Mouse (Mus musculus): ENCODE results near the gene Iqgap3.

Gene Iqgap3

DNA sequence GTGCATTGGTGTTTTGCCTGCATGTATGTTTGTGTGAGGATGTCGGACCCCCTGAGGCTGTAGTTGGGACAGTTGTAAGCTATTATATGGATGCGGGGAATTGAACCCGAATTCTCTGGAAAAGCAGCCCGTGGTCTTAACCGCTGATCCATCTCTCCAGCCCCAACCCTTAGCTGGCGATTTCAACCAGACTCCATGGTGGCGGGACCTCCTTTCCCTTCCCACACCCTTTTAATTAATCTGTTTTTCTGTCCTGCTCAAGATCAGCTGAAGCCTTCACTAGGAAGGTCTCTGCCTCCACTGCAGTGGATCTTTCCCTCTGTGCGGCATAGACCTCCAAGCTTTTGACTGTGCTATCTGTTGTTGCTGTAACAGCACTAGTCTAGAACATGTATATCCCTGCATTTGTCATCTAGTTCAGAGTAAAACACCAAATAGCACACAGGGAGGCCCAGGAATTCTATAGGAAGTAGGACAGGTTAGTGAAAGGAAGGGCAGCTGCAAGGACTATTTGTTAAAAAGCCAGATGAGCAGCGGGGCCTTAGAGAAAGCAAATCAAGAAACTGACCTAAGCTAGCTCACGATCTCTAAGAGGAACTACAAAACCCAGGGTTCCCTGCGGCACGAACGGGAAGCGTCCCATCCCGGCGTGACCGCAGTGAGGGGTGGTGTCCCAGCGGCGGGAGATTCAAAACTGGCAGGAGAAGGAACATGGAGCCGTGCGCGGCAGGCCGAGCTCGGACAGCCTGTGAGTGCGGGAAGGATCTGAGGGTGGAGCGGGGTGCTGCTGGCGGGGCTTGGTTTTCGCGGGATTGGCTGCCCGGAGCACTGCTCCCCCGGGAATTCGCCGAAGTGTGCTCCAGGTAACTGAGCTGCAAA, at the start of gene Iqgap3:
Iqgap3 (plus strand) TSS at position 627 of the 879 bp plus-strand sequence.
- DNase-seq = peak; percentile 79

- no peak for DNase-seq
These were observed 48.3 kb upstream of the Iqgap3 start for GRCm38 (mm10) chr3:88033506-88033905.

GRCm38 (mm10) chr3:88035561-88036293, 46.0 kb upstream of the Iqgap3 start:
- DNase-seq = no peak

GRCm38 (mm10) chr3:88042661-88043421, 38.9 kb upstream of the Iqgap3 start, which contains the start of gene Gpatch4:
Gene Gpatch4 (plus strand): TSS chr3:88043108.
- peak; percentile 81 for DNase-seq

DNA sequence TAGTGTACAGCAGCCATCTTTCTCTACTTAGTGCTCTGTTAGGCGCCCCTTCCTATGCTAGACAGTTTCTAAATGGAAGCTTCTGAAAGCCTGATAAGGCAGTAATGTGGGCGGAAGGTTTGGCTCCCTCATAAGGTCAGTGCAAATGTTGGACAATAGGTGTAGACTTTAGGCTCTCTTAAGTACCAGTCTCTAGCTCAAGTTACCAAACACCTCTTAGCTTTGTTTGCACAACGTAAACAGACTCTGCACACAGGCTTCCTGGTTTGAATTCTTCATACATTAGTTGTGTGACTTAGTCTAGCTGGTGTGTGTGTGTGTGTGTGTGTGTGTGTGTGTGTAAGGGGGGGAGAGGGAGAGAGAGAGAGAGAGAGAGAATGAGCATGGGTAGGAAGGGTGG, 32.2 kb upstream of the Iqgap3 start:
- DNase-seq = no peak

DNA sequence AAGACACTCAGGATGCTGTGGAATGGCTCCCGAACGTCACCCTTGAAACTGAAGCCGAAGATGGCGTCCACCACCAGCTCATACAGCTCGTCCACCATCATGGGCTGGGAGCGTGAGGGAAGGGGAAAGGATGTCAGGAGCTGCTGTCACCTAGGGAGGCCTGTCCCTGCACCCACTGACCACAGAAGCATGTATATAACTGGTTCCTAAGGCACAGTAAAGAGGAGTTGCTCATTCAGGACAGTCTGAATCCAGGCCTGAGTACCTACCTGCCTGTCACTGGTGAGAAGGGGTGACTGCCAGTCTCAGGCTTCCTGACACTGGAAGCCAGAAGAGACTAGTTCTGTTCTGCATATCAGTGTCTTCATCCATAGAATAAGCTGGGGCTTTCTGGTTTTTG, 24.7 kb upstream of the Iqgap3 start:
- no peak for DNase-seq

DNA sequence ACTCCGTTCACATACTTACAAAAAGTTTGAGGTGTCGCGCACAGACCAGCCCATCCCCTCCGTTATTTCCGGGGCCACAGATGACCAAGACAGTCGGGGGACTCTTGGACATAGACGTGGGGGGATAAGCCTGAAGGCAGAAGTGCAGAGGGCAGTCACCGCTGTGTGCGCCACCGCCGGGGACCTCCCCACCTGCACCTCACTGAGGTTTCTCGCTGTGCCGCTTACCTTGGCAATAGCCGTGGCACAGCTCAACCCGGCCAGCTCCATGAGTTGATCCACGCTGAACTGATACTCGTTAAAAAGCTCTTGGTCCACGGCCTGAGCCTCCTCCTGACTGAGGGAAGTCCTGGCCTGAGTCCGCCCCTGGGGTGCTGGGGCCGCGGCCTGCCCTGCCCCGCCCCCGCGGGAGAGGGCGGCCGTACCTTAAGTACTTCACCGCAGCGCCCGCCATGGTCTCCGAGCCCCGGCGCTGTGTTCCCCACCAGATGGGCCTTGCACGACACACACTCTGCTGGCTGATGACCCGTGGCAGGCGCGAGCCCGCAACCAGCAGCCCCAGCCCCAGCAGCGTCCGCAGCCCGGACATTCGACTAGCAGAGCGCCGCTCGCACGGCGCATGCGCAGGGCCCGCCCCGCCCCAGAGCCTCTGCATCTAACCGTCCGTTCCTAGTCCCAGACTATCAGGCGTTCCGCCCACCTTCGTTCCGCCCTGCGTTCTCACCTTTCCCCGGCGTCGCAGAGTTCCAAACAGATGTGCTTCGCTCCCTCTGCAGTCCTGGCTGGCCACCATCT, 23.7 kb upstream of the Iqgap3 start, which contains the start of gene Naxe:
Naxe (minus strand) TSS at position 594 of the 795 bp plus-strand sequence.
- DNase-seq = peak; percentile 84

- DNase-seq = no peak
These were observed 13.4 kb upstream of the Iqgap3 start for GRCm38 (mm10) chr3:88068386-88068785.

DNA sequence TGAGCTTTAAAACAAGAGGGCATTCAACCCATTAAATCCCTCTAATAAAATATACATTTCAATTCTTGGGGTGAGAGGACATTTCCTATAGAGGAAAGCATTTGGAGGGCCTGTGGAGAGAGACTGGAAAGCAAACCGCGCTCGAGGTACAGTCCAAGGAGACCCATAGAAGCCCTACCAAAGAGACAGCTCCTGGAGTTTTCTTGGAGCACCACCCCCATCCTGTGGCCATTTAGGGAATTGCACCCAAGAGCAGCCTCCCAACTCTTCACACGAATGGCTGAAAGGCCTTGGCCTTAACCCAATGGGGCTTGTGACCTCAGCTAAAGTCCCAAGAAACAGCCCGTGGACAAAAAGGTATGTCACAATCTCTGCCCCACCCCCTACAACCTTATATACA, 10.0 kb upstream of the Iqgap3 start:
- DNase-seq = peak; percentile 86

DNA sequence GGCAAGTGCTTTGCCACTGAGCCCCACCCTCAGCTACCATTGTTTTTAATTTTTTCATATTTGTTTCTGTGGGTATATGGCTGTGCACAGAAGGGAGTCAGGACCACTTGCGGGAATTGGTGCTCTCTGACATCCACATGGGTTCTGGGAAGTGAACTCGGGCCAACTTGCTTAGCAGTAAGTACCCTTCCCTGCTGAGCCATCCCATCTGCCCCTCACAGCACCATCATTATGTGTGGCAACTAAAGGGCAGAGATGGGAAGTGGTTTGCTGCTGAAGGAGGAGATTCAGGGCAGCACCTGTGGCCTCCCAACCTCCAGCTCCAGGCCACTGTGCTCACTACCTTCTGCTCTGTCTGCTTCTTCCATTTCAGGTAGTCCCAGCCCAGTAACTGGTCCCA, 8.1 kb upstream of the Iqgap3 start:
- DNase-seq = no peak

DNA sequence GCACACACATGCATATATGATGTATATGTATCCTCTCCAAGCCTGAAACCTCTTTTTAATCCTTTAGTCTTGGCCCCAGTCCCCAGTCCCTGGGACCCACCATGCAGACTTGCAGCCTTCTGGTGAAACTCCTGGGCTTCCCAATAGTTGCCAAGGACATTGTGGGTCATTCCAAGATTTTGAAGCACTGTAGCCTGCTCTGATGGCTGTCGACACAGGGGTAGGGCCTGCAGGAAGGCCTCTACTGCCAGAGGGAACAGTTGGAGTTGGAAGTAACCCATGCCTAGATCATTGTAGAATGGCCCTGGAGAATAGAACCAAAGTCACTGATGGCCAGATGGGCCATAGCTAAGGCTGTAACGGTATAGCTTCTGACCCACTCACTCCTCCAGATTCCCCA, 7.4 kb upstream of the Iqgap3 start:
- no peak for DNase-seq

- DNase-seq = no peak
These were observed 7.0 kb upstream of the Iqgap3 start for GRCm38 (mm10) chr3:88074766-88075165.

DNA sequence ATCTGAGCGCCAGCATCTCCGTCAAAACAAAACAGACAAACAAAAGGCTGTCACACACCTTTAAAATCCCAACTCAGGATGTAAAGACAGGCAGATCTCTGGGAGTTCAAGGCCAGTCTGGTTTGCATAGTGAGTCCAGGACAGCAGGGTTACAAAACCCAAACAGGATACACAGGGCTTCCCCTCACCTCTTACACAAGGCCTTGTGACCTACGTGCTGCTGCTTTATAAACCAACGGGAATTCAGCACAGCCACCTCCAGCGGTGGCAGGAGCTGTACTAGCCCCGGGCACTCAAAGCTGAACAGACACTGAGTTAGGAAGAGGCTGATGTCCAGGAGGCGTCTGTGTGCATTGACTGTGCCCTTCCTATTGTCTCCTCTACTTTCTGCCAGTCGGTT, 4.3 kb upstream of the Iqgap3 start:
- DNase-seq = no peak

DNA sequence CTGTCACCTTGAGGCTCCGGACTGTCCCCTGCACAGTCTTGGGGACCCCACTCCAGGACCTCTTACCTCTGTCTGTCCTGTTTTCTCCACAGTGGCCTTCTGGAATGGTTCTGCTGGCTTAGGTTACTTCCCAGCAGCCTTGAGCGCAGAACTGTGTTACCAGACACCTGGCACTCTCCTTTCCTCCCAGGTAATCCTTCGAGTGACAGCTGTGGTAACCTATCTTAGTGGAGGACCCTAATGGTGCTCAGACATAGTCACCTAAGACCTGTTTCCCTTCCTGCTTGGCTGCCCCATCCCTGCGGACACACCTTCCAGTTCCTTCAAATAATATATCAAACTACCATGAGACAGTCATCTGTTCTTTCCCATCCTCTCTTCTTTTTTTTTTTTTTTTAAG, 3.6 kb upstream of the Iqgap3 start, which contains the start of gene Ttc24:
Ttc24 (minus strand) TSS at position 101 of the 400 bp plus-strand sequence.
- no peak for DNase-seq

DNA sequence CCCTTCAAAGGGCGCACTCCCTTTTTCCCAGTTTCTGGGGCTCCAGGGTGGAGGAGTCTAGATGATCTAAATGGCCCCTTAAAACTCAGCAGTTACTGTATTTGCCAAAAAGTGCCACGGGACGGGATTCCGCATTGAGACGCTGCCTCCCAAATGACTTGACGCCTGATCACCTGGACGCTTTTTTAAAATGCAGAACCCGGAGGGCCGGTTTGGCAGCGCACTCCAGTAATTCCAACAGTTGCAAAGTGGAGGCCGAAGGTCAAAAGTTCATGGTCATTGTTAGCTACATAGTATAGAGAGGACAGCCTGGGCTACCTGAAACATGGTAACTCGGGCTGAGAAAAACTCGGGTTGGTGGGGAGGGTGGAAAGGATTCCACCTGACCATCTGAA, 450 bp downstream of the Iqgap3 start:
- DNase-seq = no peak

DNA sequence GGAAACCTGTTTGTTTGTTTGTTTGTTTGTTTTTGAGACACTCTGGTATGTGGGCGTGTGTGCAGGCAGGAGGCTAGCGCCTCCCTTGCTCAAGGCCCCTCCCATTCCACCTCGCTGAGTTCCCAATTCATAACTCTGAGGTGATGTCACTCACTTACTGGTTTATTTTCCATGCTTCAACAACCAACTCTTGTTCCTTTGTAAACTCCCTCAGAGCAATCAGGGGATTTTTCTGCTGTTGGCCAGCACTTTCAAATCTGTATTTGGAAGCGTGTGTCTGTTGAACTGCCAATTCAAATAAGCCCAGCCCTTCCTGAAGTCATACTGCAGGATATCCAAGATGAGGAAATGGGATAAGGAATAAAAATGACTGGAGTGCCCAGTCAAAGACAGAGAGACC, 892 bp downstream of the Iqgap3 start:
- no peak for DNase-seq

- DNase-seq = no peak
These were observed 2.2 kb downstream of the Iqgap3 start for GRCm38 (mm10) chr3:88084001-88084400.

GRCm38 (mm10) chr3:88085459-88085858, 3.7 kb downstream of the Iqgap3 start:
- no peak for DNase-seq

DNA sequence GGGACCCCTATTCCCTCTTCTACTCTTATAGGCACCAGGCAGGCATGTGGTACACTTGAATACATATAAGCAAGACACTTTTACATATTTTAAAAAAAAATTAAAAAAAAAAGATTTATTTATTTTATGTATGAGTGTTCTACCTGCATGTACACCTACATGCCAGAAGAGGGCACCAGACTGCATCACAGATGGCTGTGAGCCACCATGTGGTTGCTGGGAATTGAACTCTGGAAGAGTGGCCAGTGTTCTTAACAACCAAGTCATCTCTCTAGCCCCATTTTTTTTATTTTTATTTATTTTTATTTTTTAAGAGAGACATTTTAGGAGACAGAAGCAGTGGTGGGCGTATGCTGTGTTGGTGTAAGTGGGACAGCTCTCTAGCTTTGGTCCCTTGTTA, 5.9 kb downstream of the Iqgap3 start:
- peak; percentile 35 for DNase-seq

DNA sequence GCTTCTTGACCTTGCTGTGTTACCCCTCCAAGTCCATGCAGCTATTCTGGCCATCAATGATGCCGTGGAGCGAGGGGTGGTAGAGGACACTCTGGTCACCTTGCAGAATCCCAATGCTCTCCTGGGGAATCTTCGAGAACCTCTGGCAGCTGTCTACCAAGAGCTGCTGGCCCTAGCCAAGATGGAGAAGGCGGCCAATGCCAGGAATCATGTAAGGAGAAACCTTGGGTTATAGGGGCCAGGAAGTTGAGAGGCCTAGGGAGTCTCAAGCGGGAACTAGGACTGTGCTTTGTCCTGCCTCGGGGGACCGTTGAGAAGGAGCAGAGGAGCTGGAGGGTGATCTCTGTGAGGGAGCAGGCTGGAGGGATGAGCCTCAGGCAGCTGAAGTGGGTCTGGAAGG, 8.3 kb downstream of the Iqgap3 start:
- no peak for DNase-seq

DNA sequence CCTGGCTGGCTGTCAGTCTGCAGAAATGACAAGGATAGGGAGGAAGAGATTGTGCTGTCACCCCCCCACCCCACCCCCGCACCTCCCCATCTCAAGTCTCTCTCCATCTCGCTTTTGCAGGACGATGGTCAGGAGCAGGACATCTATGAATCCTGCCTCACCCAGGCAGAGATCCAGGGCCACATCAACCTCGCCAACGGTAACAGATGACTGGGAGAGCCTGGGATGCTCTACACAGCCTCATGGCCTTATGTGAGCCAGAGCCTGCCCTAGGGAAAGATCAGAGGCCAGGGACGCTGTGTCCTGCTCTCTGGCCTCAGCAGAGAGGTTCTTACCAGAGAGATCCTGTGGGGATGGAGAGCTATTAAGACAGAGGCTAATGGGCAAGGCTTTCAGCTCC, 8.8 kb downstream of the Iqgap3 start:
- no peak for DNase-seq

- no peak for DNase-seq
These were observed 12.4 kb downstream of the Iqgap3 start for GRCm38 (mm10) chr3:88094126-88094525.
